Mouse (Mus musculus) cortical plate, adult 2 months (tissue): Measurements from ENCODE around the gene Dus1l.

ENCODE experiments used
- CTCF ChIP-seq: fragments of 200-500 bp; IDR thresholded peaks from 2 replicates; pipeline ENCODE4 v1.5.1; 2011; ENCODE audit warnings: mild to moderate bottlenecking, control low read depth, low read length; ENCODE audit not compliant: insufficient read depth; ENCODE audit errors: extremely low read depth
- POLR2A ChIP-seq: fragments of 200-500 bp; IDR thresholded peaks from 2 replicates; pipeline ENCODE4 v1.6.1; 2011; ENCODE audit warnings: mild to moderate bottlenecking, low read length, control low read depth; ENCODE audit not compliant: insufficient read depth; ENCODE audit errors: extremely low read depth

DNA sequence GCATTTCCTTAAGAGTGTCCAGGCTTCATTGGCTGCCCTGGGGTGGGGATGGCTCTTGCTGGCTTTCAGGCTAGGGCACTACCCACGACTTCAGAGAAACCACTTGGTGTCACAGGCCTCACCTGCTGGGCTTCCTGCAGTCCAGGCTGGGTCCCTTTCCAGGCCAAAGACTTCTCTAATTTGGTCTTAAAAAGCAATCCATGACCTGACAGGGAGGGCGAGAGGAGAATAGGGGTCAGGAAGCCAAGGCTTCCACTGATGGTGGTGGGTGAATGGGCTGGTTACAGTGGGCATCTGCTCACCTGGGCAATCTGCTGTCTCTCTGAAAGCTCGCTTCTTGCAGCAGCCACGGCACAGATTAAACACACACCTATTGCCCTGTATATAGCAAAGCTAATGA, 6.8 kb downstream of the Dus1l start:
- TF ChIP-seq POLR2A (no peak), CTCF (no peak)
